Mouse (Mus musculus) pancreas, adult 10 weeks (tissue): Measurements from ENCODE around the gene Prtg. TPM values are rescaled to one million over a fixed set of nuclear protein-coding genes. Genes with fewer than 3 reads are reported as not detected.

Source experiments
- polyA plus RNA-seq: library from polyadenylated mRNA; stranded (reverse); fragments of 350-450 nt; fragmentation: Illumina TruSeq; extraction: RNeasy Lipid Tissue Mini Kit (QIAGEN cat#74804); gene quantifications from one replicate; pipeline ENCODE4 v1.2.3, GENCODE M21; 2015; ENCODE audit warnings: low read depth, low replicate concordance; ENCODE audit not compliant: insufficient read depth

Gene Prtg
- polyA plus RNA-seq: 0.11 TPM

GRCm38 (mm10) chr9:72806731-72807419 is at the start of gene Prtg:
Prtg (plus strand) TSS chr9:72806874.

GRCm38 (mm10) chr9:72925021-72925934 is 118.6 kb downstream of the Prtg start, which contains the start of gene Pygo1:
Pygo1 (plus strand) TSS chr9:72925645.

GRCm38 (mm10) chr9:72958521-72959450 is 152.1 kb downstream of the Prtg start, which contains the start of the genes Dyx1c1 and Gm44503:
Dyx1c1 (plus strand) TSS chr9:72958785.
Gm44503 (plus strand) TSS chr9:72958852.

Other genes starting within 250 kb of the Prtg start
- 88.2 TPM for gene Nedd4, start 144.5 kb upstream of the Prtg start, polyA plus RNA-seq
- 0.59 TPM for gene Pygo1, start 118.8 kb downstream of the Prtg start, polyA plus RNA-seq
- gene Dyx1c1, start 151.9 kb downstream of the Prtg start, polyA plus RNA-seq: not detected
- not detected for gene Gm44503, start 152.0 kb downstream of the Prtg start, polyA plus RNA-seq
- gene Ccpg1os, start 178.5 kb downstream of the Prtg start, polyA plus RNA-seq: 2.7 TPM
- gene Ccpg1, start 178.6 kb downstream of the Prtg start, polyA plus RNA-seq: 47.7 TPM
- 2.5 TPM for gene Pigb, start 233.5 kb downstream of the Prtg start, polyA plus RNA-seq
- 9.7 TPM for gene Rab27a, start 238.0 kb downstream of the Prtg start, polyA plus RNA-seq